Mouse (Mus musculus) gastrocnemius, postnatal 25 days (tissue): ENCODE measurements around the gene Galnt15. TPM values are rescaled to one million over a fixed set of nuclear protein-coding genes. Genes with fewer than 3 reads are reported as not detected.

Experiments
- DNase-seq: peaks from one replicate; pipeline ENCODE4 v3.0.0; 2022
- long read RNA-seq, 2 experiments: library from polyadenylated mRNA; stranded (forward); transcript quantifications; one replicate each; pipeline ENCODE4 v2.0.0; 2021
- total RNA-seq, 2 experiments: library from RNA; stranded (reverse); gene quantifications; 1 replicate in 1 of 2; 2 replicates in 1 of 2; pipeline ENCODE4 v1.2.3; 2021

The Galnt15 gene
- 1 to 10 TPM; 3.2 to 6.9 TPM for total RNA-seq
- long read RNA-seq, experiment 1, partial matches to known transcripts, result 0 of 1 reads
- long read RNA-seq, experiment 1, other reads (novel, unspliced or antisense), result 1 of 1 reads
- long read RNA-seq, experiment 2, full-length matches to known transcripts, result 1 of 6 reads
- long read RNA-seq, experiment 2, partial matches to known transcripts, result 1 of 6 reads
- long read RNA-seq, experiment 2, other reads (novel, unspliced or antisense), result 4 of 6 reads

GRCm38 (mm10) chr14:32028681-32029091, at the start of gene Galnt15:
Gene Galnt15, plus strand, starts transcription at chr14:32028989.
- peak; percentile 76 for DNase-seq

DNA sequence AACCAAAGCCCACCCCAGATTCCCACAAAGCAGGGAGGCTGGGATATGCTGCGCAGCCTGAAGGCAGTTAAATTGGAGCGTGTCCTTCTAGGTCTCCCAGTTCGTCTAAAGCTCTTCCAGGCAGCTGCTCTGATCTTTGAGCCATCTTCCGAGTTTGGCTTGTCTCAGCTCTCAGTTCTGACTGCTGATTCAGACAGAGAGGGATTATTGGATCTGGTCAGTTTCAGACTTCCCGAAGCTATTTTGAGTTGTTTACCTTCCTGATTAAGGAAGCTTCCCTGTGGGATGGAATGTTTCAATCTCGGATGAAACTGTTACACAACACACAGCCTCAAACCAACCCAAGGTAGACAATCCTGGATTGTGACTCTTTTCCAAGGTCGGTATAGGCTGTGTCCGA, 34.8 kb upstream of the Galnt15 start:
- peak; percentile 50 for DNase-seq

GRCm38 (mm10) chr14:32000941-32001340, 27.8 kb upstream of the Galnt15 start:
- DNase-seq, result no peak

GRCm38 (mm10) chr14:32002502-32003338, 26.1 kb upstream of the Galnt15 start:
- DNase-seq, result no peak

DNA sequence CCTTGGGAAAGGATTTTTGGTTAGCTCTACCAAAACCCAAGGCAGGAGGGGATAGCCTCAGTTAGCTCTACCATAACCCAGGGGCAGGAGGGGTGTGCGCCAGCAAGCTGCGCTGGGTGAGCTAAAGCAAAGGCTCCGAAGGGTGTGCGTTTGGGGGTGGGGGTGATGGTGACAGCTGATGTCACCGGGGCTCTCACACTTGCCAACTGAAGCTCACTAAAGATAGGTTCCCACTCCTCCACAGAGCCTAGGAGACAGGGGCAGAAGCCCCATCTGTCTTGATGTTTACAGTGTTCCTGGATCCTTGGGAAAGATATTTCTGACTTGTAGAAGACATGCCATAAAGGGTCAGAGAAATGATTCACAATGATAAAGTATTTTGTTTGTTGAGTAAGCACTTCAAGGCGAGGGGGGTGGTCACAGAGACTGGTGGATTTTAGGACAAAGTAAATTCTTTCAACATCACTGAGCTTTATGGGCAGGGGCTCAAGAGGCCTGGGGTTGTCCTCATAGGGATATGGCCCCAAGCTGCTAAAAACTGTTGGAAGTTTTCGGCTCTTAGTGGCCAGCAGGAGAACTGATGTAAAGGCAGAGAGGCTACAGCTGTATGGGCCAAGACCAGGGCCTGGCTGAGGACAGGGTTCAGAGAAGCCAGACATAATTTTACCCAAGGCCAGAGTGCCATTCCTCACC, 24.7 kb upstream of the Galnt15 start:
- DNase-seq, result no peak

DNA sequence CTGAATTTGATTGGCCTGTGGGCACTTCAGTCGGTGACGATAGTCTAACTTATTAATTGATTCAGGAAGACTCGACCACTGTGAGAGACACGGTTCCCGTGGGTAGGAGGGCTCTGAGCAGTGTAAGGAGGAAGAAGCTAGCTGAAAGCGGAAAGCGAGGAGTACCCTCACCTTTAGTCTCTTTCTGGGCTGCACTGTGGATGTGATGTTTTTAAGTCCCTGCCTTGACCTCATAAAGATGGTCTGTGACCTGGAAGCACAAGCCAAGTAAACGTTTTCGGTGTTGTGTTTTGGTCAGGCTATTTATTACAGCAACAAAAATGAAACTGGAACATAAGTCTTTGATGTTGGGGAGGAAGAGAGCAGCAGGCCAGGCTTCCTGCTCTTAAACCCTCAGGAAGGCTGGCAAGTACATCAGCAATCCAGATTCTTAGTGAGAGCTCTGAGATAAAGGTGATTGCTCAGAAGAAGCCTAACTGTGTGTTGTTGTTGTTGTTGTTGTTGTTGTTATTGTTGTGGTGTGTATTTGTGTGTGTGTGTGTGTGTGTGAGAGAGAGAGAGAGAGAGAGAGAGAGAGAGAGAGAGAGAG, 23.0 kb upstream of the Galnt15 start:
- DNase-seq, result no peak

GRCm38 (mm10) chr14:32007654-32008335, 21.0 kb upstream of the Galnt15 start:
- no peak for DNase-seq

- DNase-seq, result no peak
Measured at GRCm38 (mm10) chr14:32009715-32010114, 19.1 kb upstream of the Galnt15 start.

DNA sequence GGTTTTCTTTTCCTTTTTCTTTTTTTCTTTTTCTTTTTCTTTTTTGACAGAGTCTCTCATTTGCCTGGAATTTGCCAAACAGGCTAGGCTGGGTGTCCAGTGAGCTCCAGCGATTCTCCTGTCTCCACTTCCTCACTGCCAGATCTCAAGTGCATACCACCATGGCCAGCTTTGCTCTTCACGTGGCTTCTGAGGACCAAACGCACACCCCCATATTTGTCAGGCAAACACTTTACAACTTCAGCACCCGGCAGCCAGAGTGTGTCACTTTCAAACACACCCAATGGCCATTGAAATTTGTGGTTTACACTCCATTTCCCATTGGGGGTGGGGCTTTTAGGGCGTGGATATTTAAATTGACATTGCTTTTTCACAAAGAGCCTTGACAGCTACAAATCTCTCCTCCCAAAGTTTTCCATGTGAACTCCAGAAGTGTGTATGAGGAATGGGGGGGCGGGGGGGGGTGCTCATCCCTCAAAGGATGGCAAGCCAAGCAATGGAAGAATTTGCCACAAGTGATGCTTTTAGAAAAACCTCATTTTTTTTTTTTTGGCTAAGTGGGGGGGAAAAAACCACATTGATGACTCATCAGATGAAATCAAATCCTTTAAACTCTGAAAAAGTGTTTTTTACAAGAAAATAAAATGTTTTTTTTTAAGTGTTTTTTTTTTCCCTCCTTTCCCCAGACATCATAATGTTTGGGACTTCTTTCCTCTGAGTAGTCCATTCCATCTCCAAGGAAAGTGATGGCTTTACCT, 17.1 kb upstream of the Galnt15 start:
- DNase-seq, result no peak

DNA sequence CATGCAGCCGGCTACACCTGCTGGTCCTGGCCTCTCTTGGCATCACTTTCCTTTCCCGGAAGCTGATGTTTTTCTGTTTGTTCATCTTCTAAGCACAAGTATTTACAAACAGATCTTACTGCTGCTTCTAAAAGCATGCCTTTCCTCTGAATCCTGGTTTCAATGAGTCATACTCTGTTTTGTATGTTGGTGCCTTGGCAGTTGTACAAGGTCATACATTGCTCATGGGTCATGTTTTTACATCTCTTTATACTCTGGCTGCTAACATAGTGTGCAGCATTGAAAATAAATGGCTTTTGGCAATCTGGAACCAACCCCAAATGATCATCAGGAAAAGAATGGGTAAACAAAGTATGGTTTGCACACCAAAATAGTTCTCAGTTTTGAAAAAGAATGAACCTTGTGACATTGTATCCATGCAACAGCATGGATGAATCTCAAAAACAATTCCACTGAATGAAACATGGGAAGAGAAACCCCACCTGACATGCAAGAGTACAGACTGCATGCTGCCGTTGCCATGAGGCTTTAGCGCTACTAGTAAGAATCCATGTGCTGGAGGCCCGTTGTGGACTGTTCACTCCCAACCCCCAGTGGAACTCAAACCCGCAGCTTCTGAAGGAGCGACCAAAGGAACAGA, 13.5 kb upstream of the Galnt15 start:
- DNase-seq, result no peak

DNA sequence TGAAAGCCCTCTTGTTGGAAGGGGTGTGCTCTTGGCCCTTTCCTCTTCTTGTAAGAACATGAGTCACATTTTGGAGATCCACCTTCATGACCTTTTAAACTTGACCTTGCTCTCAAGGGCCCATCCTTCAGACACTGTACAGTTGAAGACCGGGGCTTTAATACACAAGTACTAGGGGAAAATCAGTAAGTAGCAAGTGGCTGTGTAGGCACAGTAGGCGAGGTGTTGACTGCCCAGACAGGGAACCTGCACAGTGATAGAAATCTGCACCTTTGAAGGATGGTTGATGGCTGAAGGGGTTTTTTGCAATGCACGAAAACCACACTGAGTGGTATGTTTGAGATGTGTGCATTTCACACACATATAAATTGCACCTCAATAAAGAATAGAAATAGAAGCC, 12.3 kb upstream of the Galnt15 start:
- no peak for DNase-seq

DNA sequence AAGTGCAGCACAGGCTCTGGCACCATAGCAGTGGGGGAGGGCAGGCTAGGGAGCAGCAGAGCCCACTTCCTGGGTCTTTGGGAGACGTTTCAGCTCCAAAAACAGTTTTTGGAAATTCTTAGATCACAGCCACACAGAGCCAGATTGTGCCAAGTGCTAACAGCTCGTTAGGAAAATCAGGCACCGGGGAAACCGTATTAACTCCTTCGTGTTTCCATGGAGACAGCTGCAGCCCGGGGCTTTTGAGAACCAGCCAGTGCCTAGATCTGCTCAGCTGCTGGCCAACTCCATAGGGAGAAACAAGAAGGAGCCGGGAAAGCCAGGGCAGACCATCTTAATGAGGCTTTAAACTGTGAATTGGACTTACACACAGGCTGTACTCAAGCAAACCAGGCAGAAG, 11.9 kb upstream of the Galnt15 start:
- no peak for DNase-seq

GRCm38 (mm10) chr14:32017448-32017847, 11.3 kb upstream of the Galnt15 start:
- no peak for DNase-seq

DNA sequence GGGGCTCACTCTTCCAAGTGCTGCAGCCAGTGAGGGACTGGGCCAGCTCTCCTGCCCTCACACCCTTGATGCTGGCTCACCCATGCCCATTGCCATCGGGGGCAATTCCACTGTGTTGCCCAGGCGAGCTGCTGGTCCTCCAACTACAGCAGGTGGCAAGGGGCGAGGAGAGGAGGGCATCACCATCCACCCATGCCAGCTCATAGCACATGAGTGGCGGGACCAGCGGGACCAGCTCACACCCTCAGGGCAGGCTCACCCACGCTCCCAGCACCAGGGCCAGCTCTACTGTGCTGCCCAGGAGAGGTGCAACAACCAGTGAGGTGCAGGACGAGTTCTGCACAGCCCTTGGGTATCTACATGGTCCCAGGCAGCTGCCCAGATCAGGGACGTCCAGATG, 9.7 kb upstream of the Galnt15 start:
- DNase-seq, result no peak

DNA sequence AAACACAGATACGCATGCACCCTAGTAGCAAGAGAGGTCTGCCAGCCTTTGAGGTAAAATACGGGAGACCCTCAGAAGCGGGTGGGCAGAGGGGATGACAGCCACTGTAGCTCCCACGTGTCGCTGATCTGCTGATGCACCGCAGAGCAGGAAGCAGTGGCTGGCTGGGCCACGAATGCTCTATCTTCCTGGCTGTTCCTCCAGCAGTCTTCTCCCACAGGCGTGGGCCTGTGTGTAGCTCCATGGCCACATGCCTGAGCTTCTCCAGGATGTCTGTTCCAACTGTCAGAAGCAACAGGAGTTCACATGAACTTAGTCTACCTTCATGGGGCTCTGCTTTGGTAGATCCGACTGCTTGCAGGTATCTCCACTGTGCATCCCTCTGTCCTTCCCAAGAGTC, 6.8 kb upstream of the Galnt15 start:
- no peak for DNase-seq

GRCm38 (mm10) chr14:32022450-32022849, 6.3 kb upstream of the Galnt15 start:
- DNase-seq, result no peak

GRCm38 (mm10) chr14:32023891-32024290, 4.9 kb upstream of the Galnt15 start:
- DNase-seq, result no peak

GRCm38 (mm10) chr14:32027218-32027617, 1.6 kb upstream of the Galnt15 start:
- DNase-seq, result no peak

DNA sequence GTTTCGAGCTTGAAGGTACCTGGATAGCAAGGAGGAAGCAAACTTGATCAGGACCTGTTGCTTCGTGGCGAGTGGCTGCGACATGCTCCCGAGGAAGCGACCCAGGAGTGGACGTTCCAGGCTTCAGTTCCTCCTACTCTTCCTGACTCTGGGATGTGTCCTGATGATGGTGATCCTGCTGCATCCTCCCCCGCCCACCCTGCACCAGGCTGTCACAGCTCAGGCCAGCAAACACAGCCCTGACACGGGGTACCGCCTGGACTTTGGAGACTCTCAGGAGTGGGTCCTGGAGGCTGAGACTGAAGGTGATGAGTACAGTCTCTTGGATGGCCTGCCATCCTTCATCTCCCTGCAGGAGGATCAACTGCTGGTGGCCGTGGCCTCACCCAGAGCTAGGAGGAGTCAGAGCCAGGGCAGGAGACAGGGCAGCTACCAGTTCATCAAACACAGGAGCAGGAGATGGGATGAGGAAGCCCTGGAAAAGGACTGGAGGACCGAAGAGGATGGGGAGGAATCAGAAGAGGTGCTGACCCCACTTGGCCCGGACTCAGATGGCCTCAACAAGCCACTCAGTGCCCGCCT, 713 bp downstream of the Galnt15 start:
- DNase-seq, result peak; percentile 29

GRCm38 (mm10) chr14:32030073-32030472, 1.3 kb downstream of the Galnt15 start:
- DNase-seq, result no peak
